Mouse (Mus musculus) embryonic facial prominence, embryonic 11.5 days (tissue): Measurements from ENCODE around the gene Gpd2. TPM values are rescaled to one million over a fixed set of nuclear protein-coding genes. Genes with fewer than 3 reads are reported as not detected.
A peak's percentile ranks its signal among the peaks of the same experiment; 100 is the strongest.

Source experiments
- ATAC-seq: fragments of 200-750 bp; cut with Nextera tagmentation; replicated peaks from 2 replicates; pipeline ENCODE4 v1.8.0; 2017; ENCODE audit warnings: low read depth; ENCODE audit not compliant: insufficient number of reproducible peaks, low FRiP score, low TSS enrichment
- DNase-seq: peaks from one replicate; pipeline ENCODE4 v3.0.0-alpha.2; 2015; ENCODE audit warnings: low spot score
- H3K27ac ChIP-seq: fragments of 300-500 bp; sonication (generic); replicated peaks from 2 replicates; pipeline ENCODE4 v1.5.1; 2014; ENCODE audit warnings: mild to moderate bottlenecking, low read depth, low read length, control low read depth
- H3K27me3 ChIP-seq: fragments of 300-500 bp; sonication (generic); 2 replicates; pipeline ENCODE4 v1.6.1; 2014; ENCODE audit warnings: mild to moderate bottlenecking, low read length, moderate library complexity, mixed read lengths; ENCODE audit not compliant: control insufficient read depth, insufficient read depth
- H3K36me3 ChIP-seq: fragments of 300-500 bp; sonication (generic); replicated peaks from 2 replicates; pipeline ENCODE4 v1.6.1; 2014; ENCODE audit warnings: low read depth, mild to moderate bottlenecking, low read length, moderate library complexity, mixed read lengths; ENCODE audit not compliant: control insufficient read depth, insufficient read depth
- H3K4me1 ChIP-seq: fragments of 300-500 bp; sonication (generic); 2 replicates; pipeline ENCODE4 v1.6.1; 2014; ENCODE audit warnings: low read length, mixed read lengths; ENCODE audit not compliant: control insufficient read depth, insufficient read depth
- H3K4me2 ChIP-seq: fragments of 300-500 bp; sonication (generic); 2 replicates; pipeline ENCODE4 v1.6.1; 2014; ENCODE audit warnings: low read depth, mild to moderate bottlenecking, control low read depth, low read length, moderate library complexity
- H3K4me3 ChIP-seq: fragments of 300-500 bp; sonication (generic); 2 replicates; pipeline ENCODE4 v1.5.1; 2014; ENCODE audit warnings: low read depth, low read length, control low read depth
- H3K9ac ChIP-seq: fragments of 300-500 bp; sonication (generic); replicated peaks from 2 replicates; pipeline ENCODE4 v1.6.1; 2014; ENCODE audit warnings: mild to moderate bottlenecking, control low read depth, low read length
- H3K9me3 ChIP-seq: fragments of 300-500 bp; sonication (generic); replicated peaks from 2 replicates; pipeline ENCODE4 v1.6.1; 2016; ENCODE audit warnings: mild to moderate bottlenecking, low read length, inconsistent platforms, mixed read lengths; ENCODE audit not compliant: control insufficient read depth
- WGBS: fragments of 180-500 bp; shearing (Covaris S2); extraction: QIAGEN DNeasy Blood & Tissue Kit; methylation state at CpG from one replicate; pipeline ENCODE4 v1.1.7; 2014; 5-methylcytosine and 5-hydroxymethylcytosine counted together
- polyA plus RNA-seq: library from polyadenylated mRNA; unstranded; fragments of >200 nt; fragmentation: Nextera tagmentation; extraction: Ambion mirVana; gene quantifications from 2 replicates; pipeline ENCODE4 v1.2.1, GENCODE M21; 2014

Gpd2 gene
- polyA plus RNA-seq = 17.5 and 19.8 TPM in 2 replicates

DNA sequence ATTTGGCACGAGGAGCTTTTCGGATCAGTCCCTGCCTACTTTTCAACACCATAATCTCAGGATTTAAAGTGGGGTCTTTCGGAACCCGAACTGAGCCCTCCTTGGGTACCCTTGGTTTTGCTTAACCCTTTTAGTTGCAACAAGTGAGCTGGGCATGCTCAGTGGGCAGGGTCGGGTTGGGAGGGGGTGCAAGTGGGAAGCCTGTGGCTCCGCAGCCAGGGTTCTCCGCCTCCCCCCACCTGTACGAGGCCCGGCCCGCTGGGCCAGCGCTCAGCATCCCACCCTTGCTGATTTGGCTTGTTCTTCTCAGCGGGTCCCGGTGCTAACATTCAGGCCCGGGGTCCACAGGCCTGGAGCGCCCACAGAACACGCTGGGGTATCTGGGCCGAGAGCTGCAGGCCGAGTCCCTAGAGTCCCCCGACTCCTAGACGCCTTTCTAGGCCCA, at the start of gene Gpd2:
TSS of gene Gpd2 (plus strand) at position 161 of the 445 bp plus-strand sequence.
- H3K4me3 ChIP-seq = peak within 1 kb of the TSS; percentile 74
- no peaks in the 10 kb centered on the region for H3K9me3 ChIP-seq
- no peaks in the 10 kb centered on the region for H3K27me3 ChIP-seq
- H3K27ac ChIP-seq = peak within 1 kb of the TSS; percentile 59
- peak within 1 kb of the TSS; percentile 93 for H3K4me2 ChIP-seq
- H3K4me1 ChIP-seq = no peaks in the 10 kb centered on the region
- DNase-seq (no peak), ATAC-seq (peak; percentile 84; the same call in 1 of the 2 replicates)
- no peaks in the 10 kb centered on the region for H3K36me3 ChIP-seq
- peak within 1 kb of the TSS; percentile 76 for H3K9ac ChIP-seq
- WGBS = 6% methylated on average over 20 of the region's 20 CpGs

DNA sequence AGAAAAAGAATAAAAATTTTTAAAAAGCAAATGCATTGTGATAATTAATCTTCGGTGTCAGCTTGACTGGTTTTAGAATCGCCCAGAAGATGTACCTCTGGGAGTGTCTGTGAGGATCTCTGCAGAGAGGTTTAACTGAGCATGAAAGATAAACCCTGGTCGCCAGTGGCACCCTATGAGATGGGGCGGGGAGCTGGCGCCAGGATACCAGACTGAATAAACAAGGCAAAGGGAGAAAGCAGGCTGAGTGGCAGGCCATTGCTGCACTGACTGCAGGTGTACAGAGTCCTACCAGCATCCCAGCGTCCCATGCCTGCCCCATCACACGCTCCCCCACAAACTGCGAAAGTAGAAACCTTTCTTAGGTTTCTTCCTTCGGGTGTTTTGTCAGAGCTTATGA, 49.2 kb upstream of the Gpd2 start:
- no peak overlapping the region for H3K27ac ChIP-seq
- DNase-seq = no peak
- no peaks in the 10 kb centered on the region for H3K27me3 ChIP-seq
- no peaks in the 10 kb centered on the region for H3K9me3 ChIP-seq
- no peak for ATAC-seq
- no peaks in the 10 kb centered on the region for H3K4me1 ChIP-seq
- no peak overlapping the region for H3K4me3 ChIP-seq
- WGBS = 55% methylated on average over 9 of the region's 9 CpGs
- no peaks in the 10 kb centered on the region for H3K36me3 ChIP-seq
- H3K9ac ChIP-seq = no peak overlapping the region
- no peak overlapping the region for H3K4me2 ChIP-seq

DNA sequence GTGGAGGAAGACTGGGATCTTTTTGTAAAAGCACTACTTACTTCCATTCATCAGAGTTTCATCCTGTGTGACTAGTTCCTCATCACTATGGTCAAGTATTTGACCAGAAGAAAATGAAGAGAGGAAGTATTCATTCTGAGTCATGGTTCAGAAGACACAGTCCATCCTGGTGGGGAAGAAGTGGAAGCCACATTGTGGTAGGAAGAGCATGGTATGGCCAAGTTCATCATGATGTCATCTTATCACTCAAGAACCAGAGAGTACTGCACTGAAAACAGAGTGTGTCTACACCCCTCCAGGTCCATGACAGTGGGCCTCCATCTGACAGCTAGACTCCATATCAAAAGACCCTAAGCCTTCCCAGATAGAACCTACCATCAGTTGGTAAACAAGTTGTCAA, 46.6 kb upstream of the Gpd2 start:
- H3K27me3 ChIP-seq = no peaks in the 10 kb centered on the region
- DNase-seq = no peak
- no peak overlapping the region for H3K9ac ChIP-seq
- no peak overlapping the region for H3K4me3 ChIP-seq
- no peak for ATAC-seq
- no peaks in the 10 kb centered on the region for H3K36me3 ChIP-seq
- H3K27ac ChIP-seq = no peak overlapping the region
- H3K4me2 ChIP-seq = no peak overlapping the region
- no peaks in the 10 kb centered on the region for H3K9me3 ChIP-seq
- no peaks in the 10 kb centered on the region for H3K4me1 ChIP-seq

DNA sequence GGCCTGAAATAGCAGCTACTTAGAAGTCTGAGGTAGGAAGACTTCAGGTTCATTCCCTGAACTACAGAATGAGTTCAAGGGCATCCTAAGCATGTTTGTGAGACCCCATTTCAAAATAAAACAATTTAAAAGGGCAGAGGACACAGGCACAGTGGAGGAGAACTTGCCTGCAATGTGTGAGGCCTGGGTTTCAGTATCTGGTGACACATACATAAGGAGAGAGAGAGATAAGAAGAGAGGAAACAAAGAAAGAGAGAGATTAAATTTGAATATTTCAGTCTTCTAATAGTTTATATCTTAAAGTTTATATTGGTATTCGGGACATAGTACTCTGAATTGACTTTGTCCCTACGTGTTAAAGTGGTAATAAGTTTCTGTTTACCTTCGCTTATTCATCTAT, 38.4 kb upstream of the Gpd2 start:
- 90% methylated on average over 3 of the region's 3 CpGs for WGBS
- Histone ChIP-seq H3K4me2 (no peak overlapping the region), H3K36me3 (no peaks in the 10 kb centered on the region), H3K9ac (no peak overlapping the region), H3K4me1 (no peaks in the 10 kb centered on the region), H3K4me3 (no peak overlapping the region), H3K9me3 (no peaks in the 10 kb centered on the region), H3K27ac (no peak overlapping the region), H3K27me3 (no peaks in the 10 kb centered on the region)
- no peak for ATAC-seq
- DNase-seq = no peak

DNA sequence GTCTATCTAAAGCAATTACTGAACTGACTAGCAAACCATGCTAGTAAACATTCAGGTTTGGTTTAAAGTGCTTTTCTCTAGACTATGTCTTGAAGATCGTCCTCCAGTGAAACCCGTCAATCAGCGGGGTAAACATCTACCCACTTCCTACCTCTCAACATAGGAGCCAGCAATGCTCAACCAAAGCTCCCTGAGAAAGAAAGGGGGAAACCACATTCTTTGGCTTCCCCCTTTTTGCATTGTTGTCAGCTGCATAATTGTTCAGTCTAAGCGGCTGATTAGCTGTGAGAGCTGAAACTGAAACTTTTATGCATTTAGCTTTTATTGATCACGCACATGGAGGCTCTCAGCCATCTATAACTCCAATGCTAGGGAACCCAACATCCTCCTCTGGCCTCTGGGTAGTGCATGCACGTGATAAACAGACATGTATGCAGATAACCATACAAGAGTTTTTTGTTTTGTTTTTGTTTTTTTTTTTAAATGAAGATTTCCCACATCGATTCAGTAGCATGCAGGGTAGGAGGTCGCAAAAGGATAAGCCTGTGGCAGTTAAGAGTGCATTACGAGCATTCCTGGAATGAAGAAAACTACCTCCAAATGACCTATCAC, 28.9 kb upstream of the Gpd2 start:
- H3K27me3 ChIP-seq = no peaks in the 10 kb centered on the region

DNA sequence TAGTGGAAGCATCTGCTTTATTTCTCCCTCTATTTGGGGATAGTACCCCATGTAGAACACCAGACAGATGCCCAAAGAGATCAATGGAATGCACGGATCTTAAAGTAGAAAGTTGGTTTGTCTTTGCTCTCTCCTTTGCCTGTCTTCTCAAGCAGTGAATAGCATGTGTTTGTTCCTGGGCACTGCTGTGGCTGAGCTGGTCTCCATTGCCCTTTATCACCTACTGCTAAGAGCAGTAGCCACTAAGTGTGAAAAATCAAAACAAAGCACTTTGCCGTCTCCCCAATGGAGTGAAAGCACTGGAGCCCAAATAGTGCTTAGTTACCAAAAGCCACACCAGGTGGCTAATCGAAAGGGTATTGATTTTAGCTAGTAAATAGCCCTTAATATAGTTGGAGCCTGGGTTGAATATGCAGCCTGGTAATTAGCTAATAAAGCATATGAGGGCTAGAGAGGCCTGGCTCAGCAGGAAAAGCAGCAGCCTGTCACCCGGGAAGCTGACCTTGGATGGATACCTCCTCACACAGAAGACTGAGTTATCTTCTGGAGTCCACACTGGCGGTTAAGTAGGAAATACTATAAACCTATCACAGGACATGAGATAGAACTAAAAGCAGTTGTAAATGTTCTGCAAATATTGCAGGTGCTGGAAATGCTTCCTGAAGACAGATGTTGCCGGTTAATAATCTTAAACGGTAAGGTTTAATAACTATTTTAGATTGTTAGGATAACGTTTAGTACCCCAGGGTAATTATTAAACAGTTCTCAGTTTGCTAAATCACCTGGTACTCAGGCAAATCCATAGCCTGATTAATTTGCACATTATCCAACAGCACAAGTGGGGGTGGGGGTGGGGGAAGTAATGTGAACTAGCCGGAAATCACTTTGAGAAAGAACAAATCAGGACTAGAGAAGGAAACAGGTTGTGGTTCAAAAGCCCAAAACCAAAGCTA, 26.1 kb upstream of the Gpd2 start:
- Histone ChIP-seq H3K4me3 (no peak overlapping the region), H3K4me2 (no peak overlapping the region), H3K9ac (no peak overlapping the region), H3K27me3 (no peaks in the 10 kb centered on the region), H3K36me3 (no peaks in the 10 kb centered on the region), H3K27ac (no peak overlapping the region), H3K4me1 (no peaks in the 10 kb centered on the region), H3K9me3 (no peaks in the 10 kb centered on the region)
- WGBS = 76% methylated on average over 9 of the region's 9 CpGs
- DNase-seq = no peak
- no peak for ATAC-seq

More for the DNA sequence above, 28.9 kb upstream of the Gpd2 start:
- no peak overlapping the region for H3K27ac ChIP-seq
- H3K36me3 ChIP-seq = no peaks in the 10 kb centered on the region
- ATAC-seq (no peak), DNase-seq (no peak)
- no peaks in the 10 kb centered on the region for H3K9me3 ChIP-seq
- no peak overlapping the region for H3K4me2 ChIP-seq
- 81% methylated on average over 9 of the region's 9 CpGs for WGBS
- no peaks in the 10 kb centered on the region for H3K4me1 ChIP-seq
- no peak overlapping the region for H3K9ac ChIP-seq
- no peak overlapping the region for H3K4me3 ChIP-seq

DNA sequence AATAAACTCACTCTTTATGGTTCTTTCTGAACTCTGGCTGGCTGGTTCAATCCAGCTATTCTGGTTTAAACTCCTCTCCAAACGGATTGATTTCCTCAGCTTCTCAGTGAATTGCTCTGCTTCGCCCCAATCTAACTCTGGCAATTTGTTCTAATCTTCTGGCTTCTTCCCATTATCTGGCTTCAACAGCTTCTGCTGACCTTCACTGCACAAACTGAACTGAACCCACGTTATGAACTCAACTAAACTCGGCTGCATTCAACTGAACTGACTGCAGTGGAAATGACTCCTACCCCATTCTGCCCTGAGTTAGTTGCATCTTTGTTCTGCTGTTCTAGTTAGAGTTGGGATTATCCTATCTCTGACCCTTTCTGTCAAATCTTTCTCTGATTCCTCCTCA, 24.1 kb upstream of the Gpd2 start:
- no peak overlapping the region for H3K27ac ChIP-seq
- no peak for ATAC-seq

More for the DNA sequence above, 24.1 kb upstream of the Gpd2 start:
- Histone ChIP-seq H3K4me3 (no peak overlapping the region), H3K27me3 (no peaks in the 10 kb centered on the region), H3K4me1 (no peaks in the 10 kb centered on the region), H3K4me2 (no peak overlapping the region), H3K9me3 (no peaks in the 10 kb centered on the region), H3K9ac (no peak overlapping the region), H3K36me3 (no peaks in the 10 kb centered on the region)
- WGBS = 86% methylated on average over 4 of the region's 4 CpGs
- DNase-seq = no peak
